Mouse (Mus musculus) CD4-positive, CD25-positive, alpha-beta regulatory T cell, adult 4 months (primary cell): ENCODE measurements around the gene Trmt1l. TPM values are rescaled to one million over a fixed set of nuclear protein-coding genes. Genes with fewer than 3 reads are reported as not detected.

Experiments
- ATAC-seq: one replicate; pipeline ENCODE4 v1.8.0; 2017
- polyA plus RNA-seq, 2 experiments: library from polyadenylated mRNA; unstranded; fragments of 100-300 nt; shearing (Covaris generic); gene quantifications; one replicate each; pipeline ENCODE4 v1.2.1; 2017

Gene Trmt1l
- polyA plus RNA-seq, 2 experiments from 2014 or later, result 35.7 to 46.8 TPM

GRCm38 (mm10) chr1:151495635-151496285, 67.4 kb downstream of the Trmt1l start:
- no peak for ATAC-seq

- ATAC-seq, result no peak
Measured at GRCm38 (mm10) chr1:151497028-151497427, 68.7 kb downstream of the Trmt1l start.

GRCm38 (mm10) chr1:151497942-151498341, 69.6 kb downstream of the Trmt1l start:
- ATAC-seq, result no peak

GRCm38 (mm10) chr1:151498381-151498780, 70.0 kb downstream of the Trmt1l start:
- ATAC-seq, result no peak

GRCm38 (mm10) chr1:151499815-151500501, 71.6 kb downstream of the Trmt1l start:
- peak; percentile 12 for ATAC-seq

GRCm38 (mm10) chr1:151500531-151501361, 72.4 kb downstream of the Trmt1l start, which contains the start of gene Rnf2:
Rnf2 (minus strand) TSS chr1:151500955.
- peak; percentile 88 for ATAC-seq

Other genes with a start within 250 kb of the Trmt1l start
- gene Gm47985, start 246.0 kb upstream of the Trmt1l start, polyA plus RNA-seq, result not detected
- not detected for gene Gm8947, start 236.2 kb upstream of the Trmt1l start, polyA plus RNA-seq
- not detected for gene Gm47995, start 230.1 kb upstream of the Trmt1l start, polyA plus RNA-seq
- gene 3110040M04Rik, start 224.4 kb upstream of the Trmt1l start, polyA plus RNA-seq, result not detected
- gene Gm47996, start 218.4 kb upstream of the Trmt1l start, polyA plus RNA-seq, result not detected
- 100 to 1,000 TPM; 108 to 127 TPM for gene Ivns1abp, start 84.1 kb upstream of the Trmt1l start, polyA plus RNA-seq
- 10 to 100 TPM; 41.5 to 57.0 TPM for gene Swt1, start 87 bp upstream of the Trmt1l start, polyA plus RNA-seq
- 100 to 1,000 TPM in 1 of 2 experiments, 10 to 100 TPM in 1; 93.0 to 107 TPM for gene Rnf2, start 72.4 kb downstream of the Trmt1l start, polyA plus RNA-seq
- gene Fam129a, start 142.6 kb downstream of the Trmt1l start, polyA plus RNA-seq, result 10 to 100 TPM; 55.3 to 74.9 TPM